Mouse (Mus musculus): Measurements from ENCODE around the gene Wfdc11. TPM values are rescaled to one million over a fixed set of nuclear protein-coding genes. Genes with fewer than 3 reads are reported as not detected.
"Not testable (repeated sequence)": the region's sequence is repeated elsewhere in the genome, so short reads cannot be mapped to it uniquely, and the experiment has no call there.

Gene Wfdc11
- polyA plus RNA-seq, 1 experiment: not detected

DNA sequence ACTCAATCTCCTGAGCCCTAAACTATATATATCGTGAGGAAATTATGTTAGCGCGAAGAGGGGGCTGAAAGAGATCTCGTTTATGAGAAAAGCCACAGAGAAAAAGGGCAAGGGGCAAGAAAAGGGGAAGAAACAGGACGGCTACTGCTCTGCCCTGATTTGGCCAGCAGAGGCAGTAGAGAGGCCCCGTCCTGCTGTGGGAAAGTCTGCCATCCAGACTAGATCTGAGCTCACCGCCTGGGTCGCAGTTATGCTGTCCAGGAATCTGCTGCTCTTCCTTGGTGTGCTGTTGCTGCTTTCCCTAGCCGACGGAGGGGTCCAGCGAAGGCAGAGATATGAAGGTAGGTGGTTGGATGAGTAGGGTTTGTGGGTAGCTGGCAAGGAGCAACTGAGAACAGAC lies 18.0 kb downstream of the Wfdc11 start, which contains the start of gene Wfdc10:
Gene Wfdc10, plus strand, starts transcription at position 189 of the 400 bp plus-strand sequence.
- TF ChIP-seq POLR2A (IDR thresholded peaks at IDR 0.05; ENCODE audit: extremely low read depth, insufficient read depth, low read length) (no peak), CTCF (IDR thresholded peaks at IDR 0.05; ENCODE audit: extremely low read depth, insufficient read depth, low read length) (peak; percentile 54)
- Histone ChIP-seq H3K27ac (ENCODE audit: insufficient read depth, low read length) (no peak within 1 kb of the TSS), H3K4me1 (ENCODE audit: control insufficient read depth, insufficient read depth, low read length) (no peaks in the 10 kb centered on the region)

DNA sequence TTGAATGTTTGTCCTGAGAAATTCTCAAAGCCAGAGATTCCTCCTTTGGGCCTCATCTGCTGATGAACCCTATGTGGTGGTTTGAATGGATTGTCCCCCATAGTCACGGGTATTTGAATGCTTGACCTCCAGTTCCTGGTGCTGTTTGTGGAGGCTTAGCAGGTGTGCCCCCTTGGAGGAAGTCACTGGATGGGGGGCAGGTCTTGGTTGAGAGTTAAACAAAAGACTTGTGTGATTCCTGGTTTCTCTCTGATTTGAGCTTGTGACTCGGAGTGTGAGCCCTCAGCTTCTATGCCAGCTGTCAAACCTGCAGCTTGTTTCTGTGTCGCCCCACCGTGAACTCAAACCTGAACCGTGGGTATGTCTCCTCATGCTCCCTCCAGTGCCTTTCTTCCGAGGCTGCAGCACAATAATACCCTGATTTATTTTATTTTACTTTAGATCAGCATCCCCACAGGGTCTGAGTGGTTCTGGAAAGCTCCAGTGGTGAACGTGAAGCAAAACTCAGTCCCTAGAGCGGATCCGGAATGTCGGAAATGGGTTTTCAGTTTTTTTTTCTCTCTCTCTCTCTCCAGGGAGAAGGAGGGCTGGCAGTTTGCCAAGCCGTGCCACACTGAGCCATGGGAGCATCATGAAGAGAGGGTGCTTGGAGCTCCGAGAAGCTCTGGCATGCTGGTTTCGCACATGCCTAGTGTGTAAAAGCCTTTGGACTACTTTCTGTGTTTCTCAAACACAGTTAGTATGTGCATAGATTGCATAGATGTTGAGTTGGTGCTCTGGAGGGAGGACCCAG lies 31.8 kb downstream of the Wfdc11 start:
- TF ChIP-seq CTCF (IDR thresholded peaks at IDR 0.05; ENCODE audit: extremely low read depth, insufficient read depth, low read length) (no peak), POLR2A (IDR thresholded peaks at IDR 0.05; ENCODE audit: extremely low read depth, insufficient read depth, low read length) (no peak)
- H3K4me1 ChIP-seq (ENCODE audit: control insufficient read depth, insufficient read depth, low read length): no peaks in the 10 kb centered on the region

More for the DNA sequence above, 18.0 kb downstream of the Wfdc11 start, which contains the start of gene Wfdc10:
- no peak within 1 kb of the TSS for H3K4me3 ChIP-seq (ENCODE audit: insufficient read depth, low read length)

DNA sequence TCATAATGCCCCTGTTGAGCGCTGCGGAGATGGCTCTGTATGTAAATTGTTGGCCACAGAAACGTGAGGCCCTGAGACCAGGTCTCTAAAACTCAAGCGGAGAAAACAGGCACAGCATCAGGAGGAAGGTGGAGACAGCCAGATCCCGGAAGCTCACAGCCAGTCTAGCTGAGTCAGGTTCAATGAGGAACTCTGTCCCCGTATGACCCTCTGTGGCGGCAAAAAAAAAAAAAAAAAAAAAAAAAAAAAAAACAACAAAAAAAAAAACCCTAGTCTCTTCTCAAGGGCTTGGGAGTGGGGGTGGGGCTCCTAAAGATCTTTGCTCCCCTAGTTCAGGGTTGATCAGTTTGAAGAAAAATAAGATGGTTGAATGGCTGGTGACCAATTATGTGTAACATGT lies 32.8 kb downstream of the Wfdc11 start:
- Histone ChIP-seq H3K4me3 (ENCODE audit: insufficient read depth, low read length) (no peak overlapping the region), H3K27ac (ENCODE audit: insufficient read depth, low read length) (no peak overlapping the region), H3K4me1 (ENCODE audit: control insufficient read depth, insufficient read depth, low read length) (no peaks in the 10 kb centered on the region)
- TF ChIP-seq POLR2A (IDR thresholded peaks at IDR 0.05; ENCODE audit: extremely low read depth, insufficient read depth, low read length) (no peak), CTCF (IDR thresholded peaks at IDR 0.05; ENCODE audit: extremely low read depth, insufficient read depth, low read length) (no peak)

More for the DNA sequence above, 31.8 kb downstream of the Wfdc11 start:
- Histone ChIP-seq H3K27ac (ENCODE audit: insufficient read depth, low read length) (no peak overlapping the region), H3K4me3 (ENCODE audit: insufficient read depth, low read length) (no peak overlapping the region)

DNA sequence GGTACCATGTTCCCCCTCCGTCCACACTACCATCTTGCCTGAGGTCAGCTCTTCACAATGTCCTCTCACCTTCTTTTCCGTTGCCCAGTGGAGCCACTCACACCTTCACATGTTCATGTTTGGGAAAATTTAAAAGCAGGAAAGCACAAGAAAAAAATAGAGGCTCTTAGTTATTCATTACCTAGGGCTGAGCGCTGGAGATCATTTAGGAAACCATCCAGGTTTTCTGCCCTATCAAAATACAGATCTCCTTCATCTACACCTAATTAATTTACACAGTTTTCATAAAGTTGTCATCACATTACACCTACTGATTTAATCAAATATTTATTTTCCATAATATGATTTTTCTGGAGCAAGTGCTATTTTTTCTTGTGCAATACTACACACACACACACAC lies 35.2 kb downstream of the Wfdc11 start, which contains the start of gene Wfdc16:
Gene Wfdc16, minus strand, starts transcription at position 101 of the 400 bp plus-strand sequence.
- TF ChIP-seq CTCF (IDR thresholded peaks at IDR 0.05; ENCODE audit: extremely low read depth, insufficient read depth, low read length) (no peak), POLR2A (IDR thresholded peaks at IDR 0.05; ENCODE audit: extremely low read depth, insufficient read depth, low read length) (no peak)
- Histone ChIP-seq H3K4me3 (ENCODE audit: insufficient read depth, low read length) (no peak within 1 kb of the TSS), H3K27ac (ENCODE audit: insufficient read depth, low read length) (no peak within 1 kb of the TSS), H3K4me1 (ENCODE audit: control insufficient read depth, insufficient read depth, low read length) (no peaks in the 10 kb centered on the region)

DNA sequence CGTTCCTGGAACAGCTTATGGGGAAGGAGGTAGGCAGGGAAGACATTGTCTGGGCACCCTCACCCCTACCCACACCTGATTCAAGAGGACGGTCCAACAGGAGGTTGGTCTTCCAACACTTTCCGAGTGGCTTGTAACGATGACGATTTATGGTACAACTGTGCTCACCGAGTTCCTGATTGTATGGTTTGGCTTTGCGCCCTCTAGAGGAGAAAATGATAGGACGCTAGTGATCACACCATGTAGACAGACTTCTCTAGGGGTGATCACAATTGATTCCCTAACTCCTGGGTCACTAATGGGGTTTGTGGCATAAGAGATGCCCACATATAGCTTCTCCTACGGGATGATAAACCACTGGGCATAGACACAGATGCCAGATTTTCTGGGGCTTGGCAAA lies 38.6 kb downstream of the Wfdc11 start:
- Histone ChIP-seq H3K27ac (ENCODE audit: insufficient read depth, low read length) (no peak overlapping the region), H3K4me3 (ENCODE audit: insufficient read depth, low read length) (no peak overlapping the region), H3K4me1 (ENCODE audit: control insufficient read depth, insufficient read depth, low read length) (no peaks in the 10 kb centered on the region)
- no peak for TF ChIP-seq CTCF (IDR thresholded peaks at IDR 0.05; ENCODE audit: extremely low read depth, insufficient read depth, low read length)

DNA sequence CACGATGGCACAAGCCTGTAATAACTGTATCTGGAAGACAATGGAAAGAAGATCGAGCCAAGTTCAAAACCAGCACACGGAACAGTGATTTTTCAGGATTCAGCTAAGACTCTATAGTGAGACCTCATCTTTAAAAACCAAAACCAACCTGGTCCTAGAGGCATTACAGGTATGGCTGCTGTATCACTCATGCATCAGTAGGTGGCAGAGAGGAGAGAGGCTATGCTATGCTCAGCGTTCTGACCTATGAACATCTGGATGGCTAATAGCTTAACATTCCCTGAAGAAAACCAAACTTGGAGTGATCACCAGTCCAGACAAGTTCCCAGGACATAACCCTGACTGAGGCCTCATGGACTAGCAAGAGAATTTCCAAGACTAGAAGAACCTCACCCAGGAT lies 52.1 kb downstream of the Wfdc11 start:
- Histone ChIP-seq H3K4me1 (ENCODE audit: control insufficient read depth, insufficient read depth, low read length) (no peaks in the 10 kb centered on the region), H3K4me3 (ENCODE audit: insufficient read depth, low read length) (no peak overlapping the region), H3K27ac (ENCODE audit: insufficient read depth, low read length) (no peak overlapping the region)
- TF ChIP-seq CTCF (IDR thresholded peaks at IDR 0.05; ENCODE audit: extremely low read depth, insufficient read depth, low read length) (no peak), POLR2A (IDR thresholded peaks at IDR 0.05; ENCODE audit: extremely low read depth, insufficient read depth, low read length) (no peak)

DNA sequence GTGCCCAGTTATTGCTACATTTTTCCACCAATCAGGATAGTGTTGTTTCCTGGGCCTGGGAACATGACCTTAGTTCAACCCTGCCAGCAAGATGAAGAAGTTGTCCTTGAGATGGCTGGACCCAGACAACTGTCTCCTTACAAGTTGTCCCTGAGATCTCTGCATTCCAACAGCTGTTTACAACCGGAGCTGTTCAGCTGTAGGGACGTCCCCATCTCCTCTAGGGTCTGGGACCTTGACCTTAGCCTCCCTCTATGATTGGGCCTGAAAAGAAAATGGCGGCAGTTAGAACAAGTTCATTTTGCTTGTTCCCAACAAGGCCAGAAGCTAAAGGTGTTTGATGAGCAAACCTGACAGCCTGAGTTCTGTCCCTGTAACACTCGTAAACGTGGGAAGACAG lies 54.8 kb downstream of the Wfdc11 start:
- Histone ChIP-seq H3K4me1 (ENCODE audit: control insufficient read depth, insufficient read depth, low read length) (no peaks in the 10 kb centered on the region), H3K27ac (ENCODE audit: insufficient read depth, low read length) (no peak overlapping the region), H3K4me3 (ENCODE audit: insufficient read depth, low read length) (no peak overlapping the region)
- no peak for TF ChIP-seq CTCF (IDR thresholded peaks at IDR 0.05; ENCODE audit: extremely low read depth, insufficient read depth, low read length)
- TF ChIP-seq POLR2A (IDR thresholded peaks at IDR 0.05; ENCODE audit: extremely low read depth, insufficient read depth, low read length): no peak

DNA sequence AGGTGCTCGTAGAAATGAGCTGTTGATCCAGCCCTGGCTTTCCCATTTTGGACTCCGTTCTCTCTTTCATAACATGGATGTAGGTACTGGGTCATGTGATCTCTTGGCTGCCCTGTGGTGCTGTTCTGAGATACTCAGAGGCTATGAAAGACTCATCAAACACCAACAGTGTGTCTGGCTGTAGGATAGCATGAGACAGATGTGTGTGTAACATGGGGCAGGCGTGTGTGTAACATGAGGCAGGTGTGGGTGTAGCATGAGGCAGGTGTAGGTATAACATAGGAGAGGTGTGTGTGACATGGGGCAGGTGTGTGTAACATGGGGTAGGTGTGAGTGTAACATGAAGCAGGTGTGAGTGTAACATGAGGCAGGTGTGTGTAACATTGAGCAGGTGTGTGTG lies 58.5 kb downstream of the Wfdc11 start:
- Histone ChIP-seq H3K27ac (ENCODE audit: insufficient read depth, low read length) (no peak overlapping the region), H3K4me3 (ENCODE audit: insufficient read depth, low read length) (no peak overlapping the region), H3K4me1 (ENCODE audit: control insufficient read depth, insufficient read depth, low read length) (no peaks in the 10 kb centered on the region)
- no peak for TF ChIP-seq POLR2A (IDR thresholded peaks at IDR 0.05; ENCODE audit: extremely low read depth, insufficient read depth, low read length)
- no peak for TF ChIP-seq CTCF (IDR thresholded peaks at IDR 0.05; ENCODE audit: extremely low read depth, insufficient read depth, low read length)

DNA sequence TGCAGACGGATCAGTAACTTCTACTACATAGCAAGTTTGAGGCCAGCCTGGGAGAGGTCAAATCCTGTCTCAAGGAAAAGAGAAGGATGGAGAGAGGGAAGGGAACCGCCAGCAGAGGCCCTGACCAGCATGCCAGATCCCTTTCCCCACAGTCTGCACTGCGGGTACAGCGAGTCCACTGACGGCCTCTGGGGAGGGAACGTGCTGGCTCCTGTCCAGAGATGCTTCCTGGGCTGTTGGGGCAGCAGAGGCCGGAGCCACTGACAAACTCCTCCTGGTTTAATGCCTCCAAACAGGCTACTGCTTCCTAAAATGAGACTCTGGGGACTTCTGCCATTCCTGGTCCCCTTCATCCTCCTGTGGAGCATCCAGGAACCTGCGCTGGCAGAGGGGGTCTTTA lies 60.4 kb downstream of the Wfdc11 start, which contains the start of the genes Wfdc6b and Wfdc8:
Gene Wfdc6b, plus strand, starts transcription at position 52 of the 400 bp plus-strand sequence.
Gene Wfdc8, minus strand, starts transcription at position 156 of the 400 bp plus-strand sequence.
- not testable (repeated sequence) for H3K4me1 ChIP-seq (ENCODE audit: control insufficient read depth, insufficient read depth, low read length); H3K4me3 ChIP-seq (ENCODE audit: insufficient read depth, low read length); H3K27ac ChIP-seq (ENCODE audit: insufficient read depth, low read length)

Other genes starting within 250 kb of the Wfdc11 start
- gene Sdc4, start 230.2 kb downstream of the Wfdc11 start, polyA plus RNA-seq (2012; rRNA removed): 47.1 and 50.7 TPM in 2 replicates
- gene Sys1, start 217.1 kb downstream of the Wfdc11 start, polyA plus RNA-seq (2012; rRNA removed): 58.1 and 64.5 TPM in 2 replicates
- gene Gm20458, start 213.1 kb downstream of the Wfdc11 start, polyA plus RNA-seq (2012; rRNA removed): 7.4 and 9.5 TPM in 2 replicates
- gene Trp53tg5, start 200.4 kb downstream of the Wfdc11 start, polyA plus RNA-seq (2012; rRNA removed): not detected in 2 replicates
- gene Dbndd2, start 188.0 kb downstream of the Wfdc11 start, polyA plus RNA-seq (2012; rRNA removed): 250 and 313 TPM in 2 replicates
- gene Pigt, start 176.6 kb downstream of the Wfdc11 start, polyA plus RNA-seq (2012; rRNA removed): 71.6 and 73.6 TPM in 2 replicates
- 0.49 and 1.3 TPM in 2 replicates for gene Wfdc2, start 111.7 kb downstream of the Wfdc11 start, polyA plus RNA-seq (2012; rRNA removed)
- not detected in 2 replicates for gene Spint3, start 100.6 kb downstream of the Wfdc11 start, polyA plus RNA-seq (2012; rRNA removed)
- not detected in 2 replicates for gene Wfdc6a, start 88.6 kb downstream of the Wfdc11 start, polyA plus RNA-seq (2012; rRNA removed)
- not detected in 2 replicates for gene Eppin, start 80.5 kb downstream of the Wfdc11 start, polyA plus RNA-seq (2012; rRNA removed)
- not detected in 2 replicates for gene Wfdc6b, start 60.6 kb downstream of the Wfdc11 start, polyA plus RNA-seq (2012; rRNA removed)
- not detected in 2 replicates for gene Wfdc8, start 60.5 kb downstream of the Wfdc11 start, polyA plus RNA-seq (2012; rRNA removed)
- not detected in 2 replicates for gene Wfdc16, start 35.3 kb downstream of the Wfdc11 start, polyA plus RNA-seq (2012; rRNA removed)
- gene Wfdc10, start 18.0 kb downstream of the Wfdc11 start, polyA plus RNA-seq (2012; rRNA removed): not detected in 2 replicates
- gene Wfdc9, start 17.5 kb downstream of the Wfdc11 start, polyA plus RNA-seq (2012; rRNA removed): not detected in 2 replicates
- gene Wfdc13, start 11.0 kb upstream of the Wfdc11 start, polyA plus RNA-seq (2012; rRNA removed): not detected in 2 replicates
- not detected in 2 replicates for gene Spint4, start 24.4 kb upstream of the Wfdc11 start, polyA plus RNA-seq (2012; rRNA removed)
- gene Spint5, start 41.2 kb upstream of the Wfdc11 start, polyA plus RNA-seq (2012; rRNA removed): not detected in 2 replicates
- 2.4 and 2.6 TPM in 2 replicates for gene Wfdc3, start 71.8 kb upstream of the Wfdc11 start, polyA plus RNA-seq (2012; rRNA removed)
- gene Dnttip1, start 71.9 kb upstream of the Wfdc11 start, polyA plus RNA-seq (2012; rRNA removed): 35.5 and 36.4 TPM in 2 replicates
- gene Ube2c, start 95.8 kb upstream of the Wfdc11 start, polyA plus RNA-seq (2012; rRNA removed): 1.4 and 3.0 TPM in 2 replicates
- gene Tnnc2, start 105.9 kb upstream of the Wfdc11 start, polyA plus RNA-seq (2012; rRNA removed): 1.3 and 1.6 TPM in 2 replicates
- 55.7 and 64.2 TPM in 2 replicates for gene Snx21, start 111.7 kb upstream of the Wfdc11 start, polyA plus RNA-seq (2012; rRNA removed)
- 29.8 and 30.3 TPM in 2 replicates for gene Acot8, start 130.8 kb upstream of the Wfdc11 start, polyA plus RNA-seq (2012; rRNA removed)
- gene Zswim3, start 131.0 kb upstream of the Wfdc11 start, polyA plus RNA-seq (2012; rRNA removed): 7.2 and 7.6 TPM in 2 replicates
- 17.0 and 17.3 TPM in 2 replicates for gene Zswim1, start 148.6 kb upstream of the Wfdc11 start, polyA plus RNA-seq (2012; rRNA removed)
- gene Spata25, start 154.4 kb upstream of the Wfdc11 start, polyA plus RNA-seq (2012; rRNA removed): 0.23 and 0.66 TPM in 2 replicates
- gene Ctsa, start 158.8 kb upstream of the Wfdc11 start, polyA plus RNA-seq (2012; rRNA removed): 200 and 204 TPM in 2 replicates
- gene Neurl2, start 159.4 kb upstream of the Wfdc11 start, polyA plus RNA-seq (2012; rRNA removed): 5.0 and 5.2 TPM in 2 replicates
- 172 and 186 TPM in 2 replicates for gene Pltp, start 183.6 kb upstream of the Wfdc11 start, polyA plus RNA-seq (2012; rRNA removed)
- 39.1 and 41.7 TPM in 2 replicates for gene Pcif1, start 205.2 kb upstream of the Wfdc11 start, polyA plus RNA-seq (2012; rRNA removed)
- 29.1 and 30.2 TPM in 2 replicates for gene Zfp335, start 237.7 kb upstream of the Wfdc11 start, polyA plus RNA-seq (2012; rRNA removed)

All from cortical plate, adult 2 months (tissue).